Mouse (Mus musculus) hindbrain, embryonic 14.5 days (tissue): ENCODE measurements at regions not wholly inside any gene's neighbourhood (a gene's known extent, or its start where the extent isn't known, plus 50 kb on each side); places are given as distances from the start of the nearest gene placed in this dataset.

Source experiments
- ATAC-seq: fragments of 200-750 bp; cut with Nextera tagmentation; 2 replicates; pipeline ENCODE4 v1.8.0; 2017; ENCODE audit warnings: moderate number of reproducible peaks, mild to moderate bottlenecking, moderate TSS enrichment, moderate library complexity; ENCODE audit not compliant: low FRiP score
- DNase-seq: peaks from one replicate; pipeline ENCODE4 v3.0.0-alpha.2; 2015; ENCODE audit warnings: low spot score
- H3K27ac ChIP-seq: fragments of 300-500 bp; sonication (generic); 2 replicates; pipeline ENCODE4 v1.5.1; 2014; ENCODE audit warnings: mild to moderate bottlenecking, moderate library complexity
- H3K27me3 ChIP-seq: fragments of 300-500 bp; sonication (generic); 2 replicates; pipeline ENCODE4 v1.6.1; 2014; ENCODE audit warnings: mild to moderate bottlenecking, low read length, mixed read lengths; ENCODE audit not compliant: control insufficient read depth, insufficient read depth
- H3K36me3 ChIP-seq: fragments of 300-500 bp; sonication (generic); replicated peaks from 2 replicates; pipeline ENCODE4 v1.6.1; 2014; ENCODE audit not compliant: control insufficient read depth, insufficient read depth
- H3K4me1 ChIP-seq: fragments of 300-500 bp; sonication (generic); replicated peaks from 2 replicates; pipeline ENCODE4 v1.6.1; 2014; ENCODE audit warnings: antibody characterized with exemption, low read length, mixed read lengths; ENCODE audit not compliant: control insufficient read depth, insufficient read depth
- H3K4me2 ChIP-seq: fragments of 300-500 bp; sonication (generic); replicated peaks from 2 replicates; pipeline ENCODE4 v1.6.1; 2014; ENCODE audit warnings: mild to moderate bottlenecking, moderate library complexity
- H3K4me3 ChIP-seq: fragments of 300-500 bp; sonication (generic); replicated peaks from 2 replicates; pipeline ENCODE4 v1.5.1; 2014; ENCODE audit warnings: mild to moderate bottlenecking, low read length
- H3K9ac ChIP-seq: fragments of 300-500 bp; sonication (generic); 2 replicates; pipeline ENCODE4 v1.6.1; 2014
- H3K9me3 ChIP-seq: fragments of 300-500 bp; sonication (generic); 2 replicates; pipeline ENCODE4 v1.6.1; 2016; ENCODE audit warnings: low read length; ENCODE audit not compliant: control insufficient read depth
- WGBS: fragments of 180-500 bp; shearing (Covaris S2); extraction: QIAGEN DNeasy Blood & Tissue Kit; methylation state at CpG from one replicate; pipeline ENCODE4 v1.1.7; 2014; 5-methylcytosine and 5-hydroxymethylcytosine counted together

DNA sequence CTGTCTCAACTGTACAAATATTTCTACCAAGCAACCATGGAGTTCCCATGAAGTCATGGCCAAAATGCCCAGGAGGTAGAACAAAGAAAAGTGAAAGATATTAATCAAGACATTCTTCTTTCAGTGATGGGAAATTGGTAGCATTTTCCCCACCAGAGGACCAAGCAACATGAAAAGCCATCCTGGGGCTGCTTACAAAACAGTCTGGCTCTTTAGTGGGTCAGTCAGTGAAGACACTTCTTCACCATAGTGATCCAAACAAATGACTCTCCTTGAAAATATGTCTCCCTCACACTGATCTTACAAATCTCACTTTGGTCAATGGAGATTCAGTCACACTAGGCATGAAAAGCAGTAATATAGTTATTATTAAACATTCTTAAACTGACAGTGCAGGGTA, 299.8 kb upstream of the Gm9747 start:
- H3K4me1 ChIP-seq = no peaks in the 10 kb centered on the region
- H3K4me2 ChIP-seq = no peak overlapping the region
- DNase-seq (no peak), ATAC-seq (peak; percentile 64; the same call in 1 of the 2 replicates)
- no peak overlapping the region for H3K9ac ChIP-seq
- H3K27ac ChIP-seq = no peak overlapping the region
- no peaks in the 10 kb centered on the region for H3K27me3 ChIP-seq
- H3K4me3 ChIP-seq = no peak overlapping the region
- H3K36me3 ChIP-seq = no peaks in the 10 kb centered on the region
- no peaks in the 10 kb centered on the region for H3K9me3 ChIP-seq

DNA sequence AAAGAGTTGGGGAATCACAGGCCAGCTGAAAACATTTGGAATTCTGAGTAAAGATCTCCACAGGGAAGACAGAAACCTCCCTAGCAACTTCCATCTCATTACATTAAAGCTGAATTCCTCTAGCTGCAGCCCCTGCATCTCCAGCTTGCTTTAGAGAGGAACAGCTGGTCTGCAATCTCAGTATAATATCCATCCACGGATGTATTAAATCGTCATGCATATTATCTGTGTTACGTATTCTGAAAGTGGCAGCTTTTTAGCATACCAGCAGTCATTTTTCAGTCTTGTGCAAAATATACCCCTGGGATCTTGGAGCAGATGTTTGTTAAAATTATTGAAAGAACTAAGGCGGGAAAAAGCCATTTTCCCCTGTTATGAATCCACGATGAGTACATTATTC, 287.7 kb upstream of the Gm9747 start:
- Histone ChIP-seq H3K27ac (no peak overlapping the region), H3K36me3 (no peaks in the 10 kb centered on the region), H3K4me3 (no peak overlapping the region), H3K9me3 (no peaks in the 10 kb centered on the region), H3K4me2 (no peak overlapping the region), H3K9ac (no peak overlapping the region), H3K27me3 (no peaks in the 10 kb centered on the region), H3K4me1 (no peaks in the 10 kb centered on the region)
- DNase-seq (no peak), ATAC-seq (peak; percentile 60; the same call in 1 of the 2 replicates)
- 34% methylated on average over 5 of the region's 5 CpGs for WGBS

DNA sequence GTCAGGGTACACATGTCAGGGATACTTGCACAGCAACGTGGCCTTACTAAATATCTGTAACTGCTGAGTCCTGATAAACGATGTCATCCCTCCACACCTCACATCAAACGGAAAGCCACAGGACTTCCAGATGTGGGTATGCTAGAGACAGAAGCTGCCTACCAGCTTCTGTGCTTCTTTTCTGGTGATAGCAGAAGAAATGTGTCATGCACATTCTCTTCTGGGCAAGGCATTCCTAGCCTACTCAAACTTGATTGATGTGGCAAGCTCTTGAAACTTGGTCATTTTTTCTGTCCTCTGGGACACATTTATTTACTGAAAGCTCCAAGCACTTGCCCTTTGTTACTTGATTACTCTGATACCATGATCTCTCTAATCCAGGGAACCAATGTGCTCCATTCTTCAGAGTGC, 282.8 kb upstream of the Gm9747 start:
- 79% methylated on average over 3 of the region's 3 CpGs for WGBS
- Histone ChIP-seq H3K9ac (no peak overlapping the region), H3K36me3 (no peaks in the 10 kb centered on the region), H3K9me3 (no peaks in the 10 kb centered on the region), H3K4me1 (no peaks in the 10 kb centered on the region), H3K27ac (no peak overlapping the region), H3K4me2 (no peak overlapping the region), H3K27me3 (no peaks in the 10 kb centered on the region), H3K4me3 (no peak overlapping the region)
- no peak for DNase-seq
- ATAC-seq = no peak

DNA sequence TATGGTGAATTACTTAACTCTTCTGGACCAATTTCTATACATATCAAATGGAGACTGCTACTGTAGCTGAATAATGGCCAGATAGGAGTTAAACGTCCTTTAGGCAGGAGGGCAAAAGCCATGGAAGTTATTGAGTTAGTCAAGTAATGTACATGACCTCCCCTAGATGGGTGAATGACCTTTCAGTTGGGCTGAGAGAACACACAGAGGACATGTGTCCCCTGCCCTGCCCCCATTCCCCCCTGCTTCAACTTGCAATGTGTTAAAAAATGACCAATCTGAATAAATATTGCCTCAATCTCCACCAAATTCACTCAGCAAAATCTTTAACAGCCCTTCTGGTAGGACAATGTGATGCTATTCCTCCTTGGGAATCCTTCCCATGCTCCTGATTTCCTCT, 282.1 kb upstream of the Gm9747 start:
- Histone ChIP-seq H3K9ac (no peak overlapping the region), H3K4me1 (no peaks in the 10 kb centered on the region), H3K4me3 (no peak overlapping the region), H3K27ac (no peak overlapping the region), H3K27me3 (no peaks in the 10 kb centered on the region), H3K4me2 (no peak overlapping the region), H3K9me3 (no peaks in the 10 kb centered on the region), H3K36me3 (no peaks in the 10 kb centered on the region)
- DNase-seq (no peak), ATAC-seq (no peak)
- WGBS = 79% methylated on average over 1 of the region's 1 CpGs

DNA sequence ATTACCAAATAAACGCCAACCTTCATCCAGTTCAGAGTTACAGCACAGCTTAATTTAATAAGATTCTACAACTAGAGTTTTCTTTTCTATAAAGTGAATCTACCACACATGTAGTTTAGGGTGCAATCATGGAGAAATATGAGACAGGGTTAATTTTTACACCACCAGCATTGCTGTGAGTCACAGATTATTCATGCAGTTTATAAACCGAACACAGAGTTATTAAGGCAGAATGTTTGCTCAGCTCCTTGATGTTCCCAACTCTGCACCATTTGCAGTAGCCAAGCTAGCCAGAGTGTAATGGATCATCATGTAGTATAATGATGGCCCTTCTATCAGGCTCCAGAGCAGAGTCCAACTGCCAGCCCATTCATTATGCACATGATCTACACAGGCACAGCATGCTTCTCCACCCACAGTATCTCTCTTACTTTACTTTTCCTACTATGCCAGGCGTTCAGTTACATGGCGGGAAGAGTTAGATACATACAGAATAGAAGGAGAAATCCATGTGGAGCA, 281.4 kb upstream of the Gm9747 start:
- Histone ChIP-seq H3K9me3 (no peaks in the 10 kb centered on the region), H3K4me2 (no peak overlapping the region), H3K4me3 (no peak overlapping the region), H3K4me1 (no peaks in the 10 kb centered on the region), H3K36me3 (no peaks in the 10 kb centered on the region), H3K27ac (no peak overlapping the region), H3K9ac (no peak overlapping the region), H3K27me3 (no peaks in the 10 kb centered on the region)
- WGBS = 84% methylated on average over 4 of the region's 4 CpGs
- DNase-seq (no peak), ATAC-seq (no peak)

DNA sequence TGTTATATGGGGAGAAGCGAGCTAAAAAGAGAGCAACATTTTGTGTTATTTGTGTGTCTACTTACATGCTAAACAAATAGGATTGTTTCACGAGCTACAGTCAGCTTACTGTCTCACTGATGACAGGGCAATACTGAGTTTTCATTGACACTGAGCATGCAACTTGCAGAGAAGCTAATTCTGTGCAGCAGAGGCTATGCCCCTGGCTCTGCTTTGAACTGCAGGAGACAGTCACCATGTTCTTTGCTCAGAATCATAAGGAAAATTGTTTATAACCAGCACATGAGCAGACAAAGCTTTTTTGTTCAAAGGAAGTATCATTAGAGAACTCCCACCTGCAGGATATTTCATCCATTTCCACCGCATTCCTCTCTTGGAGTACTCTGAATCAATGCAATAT, 280.8 kb upstream of the Gm9747 start:
- ATAC-seq = no peak
- no peaks in the 10 kb centered on the region for H3K9me3 ChIP-seq

DNA sequence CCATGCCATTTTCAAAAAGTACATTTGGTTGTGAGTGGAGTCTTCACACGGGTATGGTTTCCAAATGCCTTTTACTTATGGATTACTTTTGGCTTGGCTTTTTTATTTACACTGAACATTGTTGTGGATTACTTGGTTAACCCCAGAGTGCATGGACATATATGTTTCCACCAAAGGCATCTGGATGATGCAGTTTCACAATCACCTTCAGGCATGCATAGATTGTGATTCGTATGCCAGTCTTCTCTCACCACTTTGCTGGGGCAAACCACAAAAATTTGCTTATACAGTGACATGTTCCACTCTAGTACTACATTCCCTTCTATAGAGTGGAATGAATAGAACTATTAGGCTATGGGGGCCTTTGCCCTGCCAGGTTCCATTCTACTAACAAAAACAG, 278.4 kb upstream of the Gm9747 start:
- 82% methylated on average over 2 of the region's 2 CpGs for WGBS
- Histone ChIP-seq H3K36me3 (no peaks in the 10 kb centered on the region), H3K4me3 (no peak overlapping the region), H3K27me3 (no peaks in the 10 kb centered on the region), H3K4me2 (no peak overlapping the region), H3K27ac (no peak overlapping the region), H3K4me1 (no peaks in the 10 kb centered on the region), H3K9me3 (no peaks in the 10 kb centered on the region), H3K9ac (no peak overlapping the region)
- ATAC-seq (no peak), DNase-seq (no peak)

More for the DNA sequence above, 280.8 kb upstream of the Gm9747 start:
- Histone ChIP-seq H3K9ac (no peak overlapping the region), H3K4me3 (no peak overlapping the region), H3K4me1 (no peaks in the 10 kb centered on the region), H3K27ac (no peak overlapping the region), H3K4me2 (no peak overlapping the region), H3K36me3 (no peaks in the 10 kb centered on the region), H3K27me3 (no peaks in the 10 kb centered on the region)
- no peak for DNase-seq
- 81% methylated on average over 3 of the region's 3 CpGs for WGBS

DNA sequence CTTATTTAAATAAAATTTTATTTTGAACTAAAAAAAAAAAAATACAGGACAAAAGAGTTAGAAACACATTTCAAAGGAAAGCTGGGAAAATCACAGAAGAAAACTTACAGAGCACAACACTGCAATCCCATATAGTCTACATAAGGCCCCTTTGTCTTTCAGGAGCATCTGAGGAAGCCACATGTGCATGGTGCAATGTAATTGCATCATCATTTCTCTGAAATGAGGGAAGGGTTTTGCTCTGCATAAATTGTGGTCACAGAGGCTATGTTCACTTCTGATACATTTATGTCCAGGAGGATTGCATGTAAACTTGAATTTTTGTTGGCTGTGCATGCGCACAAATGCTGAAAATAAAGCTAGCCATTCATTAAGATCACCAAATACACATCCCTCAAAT, 265.9 kb upstream of the Gm9747 start:
- H3K4me1 ChIP-seq = no peaks in the 10 kb centered on the region
- H3K36me3 ChIP-seq = no peaks in the 10 kb centered on the region
- H3K27ac ChIP-seq = no peak overlapping the region
- WGBS = 98% methylated on average over 1 of the region's 1 CpGs
- H3K9me3 ChIP-seq = no peaks in the 10 kb centered on the region
- H3K4me2 ChIP-seq = no peak overlapping the region
- no peaks in the 10 kb centered on the region for H3K27me3 ChIP-seq
- DNase-seq (no peak), ATAC-seq (no peak)
- no peak overlapping the region for H3K9ac ChIP-seq
- H3K4me3 ChIP-seq = no peak overlapping the region

DNA sequence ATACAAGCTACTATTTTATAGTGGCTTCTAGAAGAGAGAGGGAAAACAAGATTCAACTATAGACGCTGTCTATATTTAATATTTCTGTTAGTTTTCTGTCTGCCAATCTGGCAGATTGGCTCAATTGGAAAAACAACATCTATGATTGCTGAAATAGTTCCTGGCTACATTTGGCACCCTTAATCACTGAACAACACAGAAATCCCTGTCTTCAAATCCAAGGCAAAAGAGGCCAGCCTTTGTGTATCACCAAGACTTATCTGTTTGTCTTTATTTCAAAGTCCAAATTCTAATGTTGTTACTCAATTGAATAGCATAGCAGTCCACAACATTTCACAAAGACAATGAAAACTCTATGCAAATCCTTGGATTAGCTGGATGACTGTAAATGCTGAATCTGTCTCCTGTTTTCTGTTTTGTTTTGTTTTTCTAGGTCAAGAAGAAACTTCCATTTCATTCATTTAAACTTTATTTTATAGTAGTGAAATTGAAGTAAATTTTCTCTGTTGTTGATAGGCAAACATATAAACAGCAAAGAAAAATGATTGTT, 265.1 kb upstream of the Gm9747 start:
- Histone ChIP-seq H3K9ac (no peak overlapping the region), H3K4me3 (no peak overlapping the region), H3K27me3 (no peaks in the 10 kb centered on the region), H3K9me3 (no peaks in the 10 kb centered on the region), H3K27ac (no peak overlapping the region), H3K4me1 (no peaks in the 10 kb centered on the region), H3K36me3 (no peaks in the 10 kb centered on the region), H3K4me2 (no peak overlapping the region)
- DNase-seq = no peak
- no peak for ATAC-seq
- 90% methylated on average over 1 of the region's 1 CpGs for WGBS

DNA sequence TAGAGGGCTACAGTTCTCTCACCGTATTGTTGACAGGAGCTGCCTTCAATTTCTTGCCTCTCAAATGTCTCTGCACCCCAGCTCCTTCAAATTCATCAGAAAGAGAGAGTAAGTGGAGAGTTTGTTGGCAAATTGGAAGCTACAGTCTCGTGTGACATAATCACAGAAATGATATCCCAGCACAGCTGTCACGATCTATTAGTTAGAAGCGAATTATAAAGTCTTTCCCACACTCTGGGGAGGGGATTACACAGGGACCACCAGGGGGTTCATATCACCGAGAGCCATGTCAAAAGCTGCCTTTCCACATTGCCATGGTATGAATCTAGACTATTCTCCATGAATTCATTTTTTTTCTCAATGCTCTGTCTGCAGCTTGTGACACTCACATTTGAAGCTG, 260.3 kb upstream of the Gm9747 start:
- Histone ChIP-seq H3K4me1 (no peaks in the 10 kb centered on the region), H3K4me2 (no peak overlapping the region), H3K27ac (no peak overlapping the region), H3K9me3 (no peaks in the 10 kb centered on the region), H3K27me3 (no peaks in the 10 kb centered on the region), H3K4me3 (no peak overlapping the region), H3K36me3 (no peaks in the 10 kb centered on the region), H3K9ac (no peak overlapping the region)
- DNase-seq (no peak), ATAC-seq (no peak)
- 77% methylated on average over 5 of the region's 5 CpGs for WGBS
